Mouse (Mus musculus): ENCODE measurements at regions not wholly inside any gene's neighbourhood (a gene's known extent, or its start where the extent isn't known, plus 50 kb on each side); places are given as distances from the start of the nearest gene placed in this dataset.

- H3K36me3 ChIP-seq (ENCODE audit: insufficient read depth), result no peaks in the 10 kb centered on the region
- no peak for ATAC-seq
- no peak for DNase-seq
- H3K9me3 ChIP-seq (ENCODE audit: low read length), result no peaks in the 10 kb centered on the region
- no peak overlapping the region for H3K27ac ChIP-seq (ENCODE audit: low read depth, low read length)
- no peak for TF ChIP-seq CTCF (IDR thresholded peaks at IDR 0.05; ENCODE audit: low read depth)
- no peaks in the 10 kb centered on the region for H3K27me3 ChIP-seq (ENCODE audit: insufficient read depth, low read length)
- H3K4me3 ChIP-seq (ENCODE audit: low read depth, low read length), result no peak overlapping the region
- no peak overlapping the region for H3K9ac ChIP-seq
- H3K4me2 ChIP-seq (ENCODE audit: low read depth), result no peak overlapping the region
- H3K4me1 ChIP-seq (ENCODE audit: insufficient read depth), result no peaks in the 10 kb centered on the region
- WGBS, result 92% methylated on average over 3 of the region's 3 CpGs
Measured at GRCm38 (mm10) chr4:124350361-124350760, 260.2 kb downstream of the 3100002H09Rik start.

GRCm38 (mm10) chr4:124349610-124350295 is 260.9 kb downstream of the 3100002H09Rik start:
- Histone ChIP-seq H3K9me3 (ENCODE audit: low read length) (no peaks in the 10 kb centered on the region), H3K27ac (ENCODE audit: low read depth, low read length) (no peak overlapping the region), H3K4me1 (ENCODE audit: insufficient read depth) (no peaks in the 10 kb centered on the region), H3K9ac (no peak overlapping the region), H3K4me2 (ENCODE audit: low read depth) (no peak overlapping the region), H3K36me3 (ENCODE audit: insufficient read depth) (no peaks in the 10 kb centered on the region), H3K4me3 (ENCODE audit: low read depth, low read length) (no peak overlapping the region), H3K27me3 (ENCODE audit: insufficient read depth, low read length) (no peaks in the 10 kb centered on the region)
- DNase-seq (no peak), ATAC-seq (no peak)
- 82% methylated on average over 15 of the region's 15 CpGs for WGBS
- TF ChIP-seq CTCF (IDR thresholded peaks at IDR 0.05; ENCODE audit: low read depth), result no peak

- TF ChIP-seq CTCF (IDR thresholded peaks at IDR 0.05; ENCODE audit: low read depth), result no peak
- Histone ChIP-seq H3K27me3 (ENCODE audit: insufficient read depth, low read length) (no peaks in the 10 kb centered on the region), H3K4me1 (ENCODE audit: insufficient read depth) (no peaks in the 10 kb centered on the region), H3K9me3 (ENCODE audit: low read length) (no peaks in the 10 kb centered on the region), H3K9ac (no peak overlapping the region), H3K27ac (ENCODE audit: low read depth, low read length) (no peak overlapping the region), H3K4me3 (ENCODE audit: low read depth, low read length) (no peak overlapping the region), H3K4me2 (ENCODE audit: low read depth) (no peak overlapping the region), H3K36me3 (ENCODE audit: insufficient read depth) (no peaks in the 10 kb centered on the region)
- ATAC-seq (no peak), DNase-seq (no peak)
- WGBS, result 36% methylated on average over 3 of the region's 3 CpGs
Measured at GRCm38 (mm10) chr4:124349055-124349454, 261.5 kb downstream of the 3100002H09Rik start.

GRCm38 (mm10) chr4:124340073-124340472 is 270.5 kb downstream of the 3100002H09Rik start:
- Histone ChIP-seq H3K9me3 (ENCODE audit: low read length) (no peaks in the 10 kb centered on the region), H3K4me2 (ENCODE audit: low read depth) (no peak overlapping the region), H3K36me3 (ENCODE audit: insufficient read depth) (no peaks in the 10 kb centered on the region), H3K27ac (ENCODE audit: low read depth, low read length) (no peak overlapping the region), H3K27me3 (ENCODE audit: insufficient read depth, low read length) (no peaks in the 10 kb centered on the region), H3K4me1 (ENCODE audit: insufficient read depth) (no peaks in the 10 kb centered on the region), H3K9ac (no peak overlapping the region), H3K4me3 (ENCODE audit: low read depth, low read length) (no peak overlapping the region)
- WGBS, result 56% methylated on average over 7 of the region's 7 CpGs
- ATAC-seq, result no peak
- TF ChIP-seq CTCF (IDR thresholded peaks at IDR 0.05; ENCODE audit: low read depth), result no peak
- DNase-seq, result no peak

- no peak for ATAC-seq
- Histone ChIP-seq H3K9me3 (ENCODE audit: low read length) (no peaks in the 10 kb centered on the region), H3K4me1 (ENCODE audit: insufficient read depth) (no peaks in the 10 kb centered on the region), H3K27me3 (ENCODE audit: insufficient read depth, low read length) (no peaks in the 10 kb centered on the region), H3K4me2 (ENCODE audit: low read depth) (no peak overlapping the region), H3K27ac (ENCODE audit: low read depth, low read length) (no peak overlapping the region), H3K36me3 (ENCODE audit: insufficient read depth) (no peaks in the 10 kb centered on the region), H3K9ac (no peak overlapping the region), H3K4me3 (ENCODE audit: low read depth, low read length) (no peak overlapping the region)
- 78% methylated on average over 2 of the region's 2 CpGs for WGBS
- DNase-seq, result no peak
- TF ChIP-seq CTCF (IDR thresholded peaks at IDR 0.05; ENCODE audit: low read depth), result no peak
Measured at GRCm38 (mm10) chr4:124335726-124336125, 274.9 kb downstream of the 3100002H09Rik start.

- H3K4me3 ChIP-seq (ENCODE audit: low read depth, low read length), result no peak overlapping the region
- H3K9ac ChIP-seq, result no peak overlapping the region
- ATAC-seq (no peak), DNase-seq (no peak)
- H3K9me3 ChIP-seq (ENCODE audit: low read length), result no peaks in the 10 kb centered on the region
- no peak overlapping the region for H3K27ac ChIP-seq (ENCODE audit: low read depth, low read length)
- H3K36me3 ChIP-seq (ENCODE audit: insufficient read depth), result no peaks in the 10 kb centered on the region
- TF ChIP-seq CTCF (IDR thresholded peaks at IDR 0.05; ENCODE audit: low read depth), result no peak
- H3K4me2 ChIP-seq (ENCODE audit: low read depth), result no peak overlapping the region
- H3K27me3 ChIP-seq (ENCODE audit: insufficient read depth, low read length), result no peaks in the 10 kb centered on the region
- 81% methylated on average over 2 of the region's 2 CpGs for WGBS
- peaks cover 5% of the 10 kb centered on the region; the same call in 1 of the 2 replicates for H3K4me1 ChIP-seq (ENCODE audit: insufficient read depth)
Measured at GRCm38 (mm10) chr4:124332974-124333373, 277.6 kb downstream of the 3100002H09Rik start.

GRCm38 (mm10) chr4:124332416-124332815 is 278.2 kb downstream of the 3100002H09Rik start:
- no peaks in the 10 kb centered on the region for H3K9me3 ChIP-seq (ENCODE audit: low read length)
- WGBS, result 91% methylated on average over 12 of the region's 12 CpGs
- TF ChIP-seq CTCF (IDR thresholded peaks at IDR 0.05; ENCODE audit: low read depth), result no peak
- no peak overlapping the region for H3K27ac ChIP-seq (ENCODE audit: low read depth, low read length)
- no peak overlapping the region for H3K4me2 ChIP-seq (ENCODE audit: low read depth)
- H3K9ac ChIP-seq, result no peak overlapping the region
- no peak overlapping the region for H3K4me3 ChIP-seq (ENCODE audit: low read depth, low read length)
- no peak for ATAC-seq
- peaks cover 5% of the 10 kb centered on the region; the same call in 1 of the 2 replicates for H3K4me1 ChIP-seq (ENCODE audit: insufficient read depth)
- DNase-seq, result no peak
- H3K36me3 ChIP-seq (ENCODE audit: insufficient read depth), result no peaks in the 10 kb centered on the region
- no peaks in the 10 kb centered on the region for H3K27me3 ChIP-seq (ENCODE audit: insufficient read depth, low read length)
